Mouse (Mus musculus) hindbrain, embryonic 13.5 days (tissue): Measurements from ENCODE around the gene Lman1l. TPM values are rescaled to one million over a fixed set of nuclear protein-coding genes. Genes with fewer than 3 reads are reported as not detected.

ENCODE experiments used
- ATAC-seq: fragments of 200-750 bp; cut with Nextera tagmentation; 2 replicates; pipeline ENCODE4 v1.8.0; 2017; ENCODE audit warnings: moderate TSS enrichment; ENCODE audit not compliant: low FRiP score
- H3K27ac ChIP-seq: fragments of 300-500 bp; sonication (generic); 2 replicates; pipeline ENCODE4 v1.5.1; 2015; ENCODE audit warnings: inconsistent platforms, mild to moderate bottlenecking, moderate library complexity
- H3K27me3 ChIP-seq: fragments of 300-500 bp; sonication (generic); 2 replicates; pipeline ENCODE4 v1.6.1; 2015; ENCODE audit warnings: mild to moderate bottlenecking, inconsistent platforms
- H3K36me3 ChIP-seq: fragments of 300-500 bp; sonication (generic); 2 replicates; pipeline ENCODE4 v1.6.1; 2015; ENCODE audit warnings: mild to moderate bottlenecking, inconsistent platforms
- H3K4me1 ChIP-seq: fragments of 300-500 bp; sonication (generic); replicated peaks from 2 replicates; pipeline ENCODE4 v1.6.1; 2015; ENCODE audit warnings: inconsistent platforms
- H3K4me2 ChIP-seq: fragments of 300-500 bp; sonication (generic); 2 replicates; pipeline ENCODE4 v1.6.1; 2015; ENCODE audit warnings: inconsistent platforms, mild to moderate bottlenecking, moderate library complexity
- H3K4me3 ChIP-seq: fragments of 300-500 bp; sonication (generic); 2 replicates; pipeline ENCODE4 v1.5.1; 2015; ENCODE audit warnings: mild to moderate bottlenecking, inconsistent platforms
- H3K9ac ChIP-seq: fragments of 300-500 bp; sonication (generic); 2 replicates; pipeline ENCODE4 v1.6.1; 2015; ENCODE audit warnings: mild to moderate bottlenecking, inconsistent platforms
- H3K9me3 ChIP-seq: fragments of 300-500 bp; sonication (generic); 2 replicates; pipeline ENCODE4 v1.6.1; 2016; ENCODE audit warnings: inconsistent platforms
- WGBS: fragments of 180-500 bp; shearing (Covaris S2); methylation state at CpG from one replicate; pipeline ENCODE4 v1.1.7; 2015; 5-methylcytosine and 5-hydroxymethylcytosine counted together
- polyA plus RNA-seq: library from polyadenylated mRNA; unstranded; fragments of >200 nt; fragmentation: Nextera tagmentation; extraction: Ambion mirVana; gene quantifications from 2 replicates; pipeline ENCODE4 v1.2.1, GENCODE M21; 2015

The Lman1l gene
- not detected in 2 replicates for polyA plus RNA-seq

DNA sequence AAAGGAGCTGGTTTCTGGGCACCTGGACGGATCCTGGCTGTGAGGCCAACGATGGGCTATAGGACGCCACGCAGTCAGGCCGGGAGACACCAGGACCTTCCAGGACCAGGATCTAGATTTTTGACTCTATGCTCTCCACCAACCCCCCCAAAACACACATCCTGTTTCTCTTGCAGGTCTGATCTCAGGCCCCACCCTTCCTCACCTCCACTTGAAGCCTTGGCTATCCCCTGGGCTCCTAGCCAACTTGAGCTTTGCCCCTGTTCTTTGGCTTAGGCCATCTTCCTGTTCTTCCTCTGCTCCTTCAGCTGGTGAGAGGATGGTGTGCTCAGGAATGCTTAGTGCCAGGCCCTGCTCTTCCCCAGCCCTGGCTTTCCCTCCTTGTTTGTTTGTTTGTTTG, at the start of gene Lman1l:
Gene Lman1l (minus strand): TSS at position 101 of the 400 bp plus-strand sequence.
- Histone ChIP-seq H3K4me1 (no peaks in the 10 kb centered on the region), H3K4me2 (no peak within 1 kb of the TSS), H3K4me3 (no peak within 1 kb of the TSS), H3K36me3 (peaks cover 17% of the 10 kb centered on the region), H3K9me3 (no peaks in the 10 kb centered on the region), H3K27ac (no peak within 1 kb of the TSS), H3K9ac (no peak within 1 kb of the TSS), H3K27me3 (no peaks in the 10 kb centered on the region)
- no peak for ATAC-seq
- 96% methylated on average over 5 of the region's 5 CpGs for WGBS

DNA sequence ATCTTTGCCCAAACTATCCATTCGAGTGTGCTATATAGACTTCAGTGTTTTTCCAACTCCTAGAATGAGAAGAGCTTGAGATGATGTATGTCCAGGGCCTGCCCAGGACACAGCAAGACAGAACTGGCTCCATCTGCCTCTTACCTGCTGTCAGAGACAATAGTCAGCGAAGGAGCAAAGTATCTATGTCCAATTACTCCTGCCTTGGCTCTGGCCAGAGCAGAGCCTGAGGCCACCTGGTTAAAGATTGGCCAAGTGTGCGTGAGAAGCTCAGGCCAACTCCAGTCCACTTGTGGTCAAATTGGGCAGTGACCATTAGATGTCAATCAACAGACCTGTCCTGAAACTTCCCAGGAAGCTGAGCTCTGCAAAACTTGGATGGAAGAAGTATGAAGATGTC, 49.0 kb upstream of the Lman1l start:
- Histone ChIP-seq H3K27ac (no peak overlapping the region), H3K9me3 (no peaks in the 10 kb centered on the region), H3K4me1 (no peaks in the 10 kb centered on the region), H3K4me3 (no peak overlapping the region), H3K9ac (no peak overlapping the region), H3K27me3 (no peaks in the 10 kb centered on the region), H3K4me2 (no peak overlapping the region), H3K36me3 (no peaks in the 10 kb centered on the region)
- ATAC-seq = no peak
- WGBS = 81% methylated on average over 3 of the region's 3 CpGs

DNA sequence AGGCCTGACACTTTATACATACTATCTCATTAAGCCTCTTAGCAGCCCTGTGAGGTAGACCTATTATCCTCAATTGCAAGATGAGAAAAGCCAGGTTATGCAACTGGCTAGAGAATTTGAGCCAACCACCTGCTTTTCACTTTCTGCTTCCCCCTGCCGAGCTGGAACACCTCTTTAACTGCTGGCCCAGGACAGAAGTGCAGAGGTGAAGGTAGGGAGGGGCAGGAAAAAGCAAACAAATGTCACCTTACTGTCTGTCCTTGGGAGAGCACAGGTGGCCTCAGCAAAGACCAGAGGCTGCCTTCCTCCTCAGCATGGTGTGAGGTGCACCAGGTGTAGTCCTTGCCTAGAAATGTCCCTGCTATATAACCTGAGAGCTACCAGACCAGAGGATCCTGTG, 47.7 kb upstream of the Lman1l start:
- no peaks in the 10 kb centered on the region for H3K36me3 ChIP-seq
- H3K27me3 ChIP-seq = no peaks in the 10 kb centered on the region
- H3K27ac ChIP-seq = no peak overlapping the region
- 72% methylated on average over 1 of the region's 1 CpGs for WGBS
- no peak for ATAC-seq
- H3K9ac ChIP-seq = no peak overlapping the region
- H3K9me3 ChIP-seq = no peaks in the 10 kb centered on the region
- H3K4me3 ChIP-seq = no peak overlapping the region
- no peak overlapping the region for H3K4me2 ChIP-seq
- H3K4me1 ChIP-seq = no peaks in the 10 kb centered on the region

DNA sequence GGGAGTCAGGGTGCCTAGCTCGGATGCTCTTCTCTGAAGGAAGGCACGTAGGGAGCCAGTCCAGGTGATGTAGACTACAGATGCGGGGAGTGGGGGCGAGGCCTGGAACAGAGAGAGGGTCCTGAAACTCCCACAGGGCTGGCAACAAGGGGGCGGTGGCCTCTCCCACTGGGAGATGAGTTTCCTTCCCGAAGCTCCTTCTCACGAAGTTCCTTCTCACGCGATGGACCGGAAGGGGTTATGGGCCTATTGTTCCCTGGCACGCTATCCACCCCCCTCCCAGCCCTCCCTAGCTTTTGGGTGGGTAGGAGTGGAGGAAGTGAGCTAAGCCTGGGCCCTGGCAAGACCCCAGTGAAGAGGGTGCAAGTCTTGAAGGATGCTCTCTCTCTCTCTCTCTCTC, 47.2 kb upstream of the Lman1l start:
- H3K4me3 ChIP-seq = no peak overlapping the region
- H3K36me3 ChIP-seq = no peaks in the 10 kb centered on the region
- no peak overlapping the region for H3K27ac ChIP-seq
- no peak for ATAC-seq
- no peaks in the 10 kb centered on the region for H3K9me3 ChIP-seq
- 62% methylated on average over 11 of the region's 11 CpGs for WGBS
- H3K9ac ChIP-seq = no peak overlapping the region
- H3K4me2 ChIP-seq = no peak overlapping the region
- no peaks in the 10 kb centered on the region for H3K4me1 ChIP-seq
- H3K27me3 ChIP-seq = no peaks in the 10 kb centered on the region

DNA sequence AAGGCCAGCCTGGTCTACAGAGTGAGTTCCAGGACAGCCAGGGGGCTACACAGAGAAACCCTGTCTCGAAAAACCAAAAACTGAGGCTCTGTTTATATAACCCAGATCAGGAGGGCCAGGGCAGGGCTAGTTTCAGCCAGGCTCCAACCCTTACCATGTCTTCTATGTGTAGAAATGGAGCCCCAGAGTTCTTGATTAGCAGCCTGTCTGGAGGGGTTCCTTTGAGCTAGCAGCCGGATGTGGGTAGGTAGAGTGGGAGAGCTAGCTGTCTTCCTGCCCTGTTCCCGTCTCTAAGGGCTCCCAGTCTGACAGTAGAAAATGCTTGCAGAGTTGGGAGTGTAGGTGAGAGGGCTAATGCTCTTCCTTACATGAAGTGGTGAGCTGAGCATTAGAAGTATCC, 46.6 kb upstream of the Lman1l start:
- H3K27me3 ChIP-seq = no peaks in the 10 kb centered on the region
- no peak overlapping the region for H3K27ac ChIP-seq
- H3K4me1 ChIP-seq = no peaks in the 10 kb centered on the region
- H3K9me3 ChIP-seq = no peaks in the 10 kb centered on the region
- no peak for ATAC-seq
- H3K4me2 ChIP-seq = no peak overlapping the region
- no peak overlapping the region for H3K9ac ChIP-seq
- WGBS = 77% methylated on average over 3 of the region's 3 CpGs
- no peak overlapping the region for H3K4me3 ChIP-seq
- H3K36me3 ChIP-seq = no peaks in the 10 kb centered on the region

DNA sequence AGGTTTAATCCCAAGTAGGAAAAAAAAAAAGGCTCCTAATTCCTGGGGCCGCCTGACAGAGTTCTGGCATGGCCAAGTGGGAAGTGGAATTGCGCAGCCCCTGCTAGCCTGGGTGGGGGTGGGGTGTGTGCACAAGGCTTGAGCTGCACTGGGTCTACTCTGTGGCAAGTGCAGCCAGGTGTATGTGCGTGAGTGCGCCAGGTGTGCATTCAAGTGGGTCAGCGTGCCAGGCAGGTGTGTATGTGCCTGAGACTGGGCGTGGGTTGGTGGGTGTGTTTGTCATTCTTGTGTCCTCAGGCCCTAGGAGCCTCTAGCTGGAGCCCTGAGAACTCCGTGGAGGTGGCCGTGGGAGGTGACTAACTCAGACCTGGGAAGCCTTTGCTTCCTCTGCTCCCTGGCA, 46.0 kb upstream of the Lman1l start:
- Histone ChIP-seq H3K4me1 (no peaks in the 10 kb centered on the region), H3K4me3 (no peak overlapping the region), H3K36me3 (no peaks in the 10 kb centered on the region), H3K9ac (no peak overlapping the region), H3K27ac (no peak overlapping the region), H3K4me2 (no peak overlapping the region), H3K27me3 (no peaks in the 10 kb centered on the region), H3K9me3 (no peaks in the 10 kb centered on the region)
- ATAC-seq = no peak
- 88% methylated on average over 8 of the region's 8 CpGs for WGBS

DNA sequence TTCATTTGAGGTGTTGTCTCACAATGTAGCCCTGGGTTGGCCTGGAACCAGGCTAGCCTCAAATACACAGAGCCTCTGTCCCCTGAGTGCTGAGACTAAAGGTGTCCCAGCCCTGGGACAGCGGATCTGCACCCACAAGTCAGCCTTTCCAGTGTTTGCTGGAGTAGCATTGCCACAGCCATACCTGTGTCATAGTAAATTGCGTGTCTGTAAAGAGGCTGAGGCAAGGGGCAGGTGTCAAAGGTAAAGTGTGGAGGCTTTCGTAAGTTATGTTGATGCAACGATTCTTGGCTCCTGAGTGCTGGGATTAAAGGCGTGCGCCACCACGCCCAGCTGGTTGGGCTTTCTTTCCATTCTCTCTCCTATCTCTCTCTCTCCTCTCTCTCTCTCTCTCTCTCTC, 44.0 kb upstream of the Lman1l start:
- no peak for ATAC-seq
- H3K4me2 ChIP-seq = no peak overlapping the region
- H3K4me3 ChIP-seq = no peak overlapping the region
- H3K9ac ChIP-seq = no peak overlapping the region
- H3K27me3 ChIP-seq = no peaks in the 10 kb centered on the region
- no peaks in the 10 kb centered on the region for H3K4me1 ChIP-seq
- H3K36me3 ChIP-seq = no peaks in the 10 kb centered on the region
- WGBS = 72% methylated on average over 7 of the region's 7 CpGs
- no peak overlapping the region for H3K27ac ChIP-seq
- no peaks in the 10 kb centered on the region for H3K9me3 ChIP-seq

DNA sequence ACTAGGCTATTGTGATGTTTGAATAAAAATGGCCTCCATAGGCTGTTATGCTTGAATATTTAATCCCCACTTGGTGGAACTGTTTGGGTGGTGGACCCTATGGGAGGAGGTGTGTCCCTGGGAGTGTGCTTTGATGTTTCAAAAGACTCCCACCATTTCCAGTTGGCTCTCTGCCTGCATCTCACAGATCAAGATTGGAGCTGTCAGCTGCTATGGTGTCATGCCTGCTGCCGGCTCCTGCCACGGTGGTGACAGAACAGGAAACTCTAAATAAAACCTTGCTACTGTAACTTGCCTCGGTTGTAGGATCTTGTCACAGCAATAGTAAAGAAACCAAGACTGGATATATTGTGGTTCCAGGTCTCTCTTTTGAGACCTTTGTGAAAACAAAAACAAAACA, 41.0 kb upstream of the Lman1l start:
- ATAC-seq = no peak
- H3K9me3 ChIP-seq = no peaks in the 10 kb centered on the region
- no peak overlapping the region for H3K4me2 ChIP-seq
- H3K4me3 ChIP-seq = no peak overlapping the region
- H3K27me3 ChIP-seq = no peaks in the 10 kb centered on the region
- WGBS = 81% methylated on average over 3 of the region's 3 CpGs
- H3K4me1 ChIP-seq = no peaks in the 10 kb centered on the region
- no peak overlapping the region for H3K9ac ChIP-seq
- H3K27ac ChIP-seq = no peak overlapping the region
- no peaks in the 10 kb centered on the region for H3K36me3 ChIP-seq

DNA sequence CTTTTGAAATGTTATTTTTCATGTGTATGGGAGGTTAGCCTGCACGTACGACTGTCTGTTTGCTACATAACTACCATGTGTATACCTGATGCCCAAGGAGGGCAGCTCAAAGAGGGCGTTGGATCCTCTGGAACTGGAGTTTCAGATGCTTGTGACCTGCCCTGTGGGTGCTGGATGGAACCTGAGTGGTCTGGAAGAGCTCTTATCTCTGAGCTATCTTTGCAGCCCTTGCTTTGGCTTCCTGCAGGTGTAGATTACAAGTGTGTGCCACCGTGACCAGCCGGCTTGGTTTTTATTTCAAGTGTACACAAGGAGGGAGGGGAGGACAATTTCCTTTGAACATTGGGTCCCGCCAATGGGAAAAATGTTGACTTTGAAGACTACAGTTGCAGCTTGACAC, 39.9 kb upstream of the Lman1l start:
- no peak overlapping the region for H3K9ac ChIP-seq
- H3K4me2 ChIP-seq = no peak overlapping the region
- H3K4me1 ChIP-seq = peaks cover 4% of the 10 kb centered on the region
- ATAC-seq = no peak
- no peaks in the 10 kb centered on the region for H3K36me3 ChIP-seq
- no peak overlapping the region for H3K27ac ChIP-seq
- H3K9me3 ChIP-seq = no peaks in the 10 kb centered on the region
- H3K27me3 ChIP-seq = no peaks in the 10 kb centered on the region
- WGBS = 83% methylated on average over 6 of the region's 6 CpGs
- H3K4me3 ChIP-seq = no peak overlapping the region

DNA sequence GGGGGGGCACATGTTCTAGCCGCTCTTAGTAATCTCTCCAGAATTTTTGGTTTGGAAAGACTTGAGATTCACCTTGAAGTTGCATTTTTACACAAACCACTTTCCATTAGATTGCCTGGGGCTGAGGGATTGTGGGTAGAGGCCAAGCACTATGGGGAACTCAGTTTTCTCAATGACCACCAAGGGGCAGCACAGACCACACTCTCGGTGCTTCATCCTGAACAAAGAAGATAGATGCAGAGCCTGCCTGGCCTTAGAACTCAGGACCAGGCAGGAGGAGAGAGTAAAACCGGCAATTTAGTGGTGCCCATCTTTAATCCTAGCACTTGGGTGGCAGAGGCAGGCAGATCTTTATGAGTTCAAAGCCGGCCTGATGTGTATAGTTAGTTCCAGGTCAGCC, 39.2 kb upstream of the Lman1l start:
- Histone ChIP-seq H3K9me3 (no peaks in the 10 kb centered on the region), H3K4me2 (no peak overlapping the region), H3K36me3 (no peaks in the 10 kb centered on the region), H3K4me1 (peaks cover 4% of the 10 kb centered on the region), H3K27me3 (peaks cover under 1% of the 10 kb centered on the region; the same call in 1 of the 2 replicates), H3K9ac (no peak overlapping the region), H3K27ac (no peak overlapping the region), H3K4me3 (no peak overlapping the region)
- no peak for ATAC-seq
- WGBS = 22% methylated on average over 4 of the region's 4 CpGs

DNA sequence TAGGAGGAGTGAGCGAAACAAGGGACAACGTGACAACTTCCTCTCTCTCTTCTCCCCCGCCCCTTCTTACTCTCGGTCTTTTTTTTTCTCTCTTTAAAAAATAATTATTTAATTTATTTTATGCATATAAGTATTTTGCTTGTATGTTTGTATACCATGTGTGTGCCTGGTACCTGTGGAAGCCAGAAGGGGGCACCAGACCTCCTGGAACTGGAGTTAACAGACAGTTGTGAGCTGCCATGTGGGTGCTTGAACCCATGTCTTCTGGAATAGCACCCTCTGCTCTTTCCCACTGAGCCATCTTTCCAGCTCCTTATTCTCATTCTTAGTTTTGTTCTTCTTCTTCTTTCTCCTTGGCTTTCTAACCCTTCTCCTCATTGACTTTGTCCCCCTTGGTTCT, 38.4 kb upstream of the Lman1l start:
- H3K9me3 ChIP-seq = no peaks in the 10 kb centered on the region
- peaks cover 5% of the 10 kb centered on the region for H3K4me1 ChIP-seq
- H3K27ac ChIP-seq = no peak overlapping the region
- no peak overlapping the region for H3K4me2 ChIP-seq
- H3K36me3 ChIP-seq = no peaks in the 10 kb centered on the region
- H3K9ac ChIP-seq = no peak overlapping the region
- H3K4me3 ChIP-seq = no peak overlapping the region
- peaks cover 9% of the 10 kb centered on the region; the same call in 1 of the 2 replicates for H3K27me3 ChIP-seq
- WGBS = 86% methylated on average over 4 of the region's 4 CpGs
- ATAC-seq = no peak

DNA sequence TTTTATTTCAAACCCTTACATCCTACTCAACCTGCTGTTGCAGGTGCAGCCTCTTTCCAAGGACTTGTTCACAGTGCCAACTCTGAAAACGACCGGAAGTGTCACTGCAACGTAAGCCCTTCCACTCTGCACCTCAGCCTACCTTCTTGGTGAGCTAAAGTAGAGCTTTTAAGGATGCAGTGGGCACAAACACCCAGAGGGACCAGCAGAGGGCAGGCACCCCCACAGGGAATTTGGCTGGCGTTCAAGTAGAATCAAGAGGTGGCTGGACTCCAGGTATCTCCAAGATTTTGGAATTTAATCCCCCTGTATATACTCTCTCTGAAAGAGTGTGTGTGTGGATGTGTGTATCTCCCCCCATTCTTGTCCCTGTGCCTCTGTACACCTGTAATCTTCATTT, 37.3 kb upstream of the Lman1l start:
- Histone ChIP-seq H3K4me3 (no peak overlapping the region), H3K27ac (no peak overlapping the region), H3K4me2 (no peak overlapping the region), H3K27me3 (peaks cover 17% of the 10 kb centered on the region; the same call in 1 of the 2 replicates), H3K4me1 (peaks cover 13% of the 10 kb centered on the region), H3K9ac (no peak overlapping the region), H3K36me3 (no peaks in the 10 kb centered on the region), H3K9me3 (no peaks in the 10 kb centered on the region)
- ATAC-seq = no peak
- WGBS = 63% methylated on average over 4 of the region's 4 CpGs

DNA sequence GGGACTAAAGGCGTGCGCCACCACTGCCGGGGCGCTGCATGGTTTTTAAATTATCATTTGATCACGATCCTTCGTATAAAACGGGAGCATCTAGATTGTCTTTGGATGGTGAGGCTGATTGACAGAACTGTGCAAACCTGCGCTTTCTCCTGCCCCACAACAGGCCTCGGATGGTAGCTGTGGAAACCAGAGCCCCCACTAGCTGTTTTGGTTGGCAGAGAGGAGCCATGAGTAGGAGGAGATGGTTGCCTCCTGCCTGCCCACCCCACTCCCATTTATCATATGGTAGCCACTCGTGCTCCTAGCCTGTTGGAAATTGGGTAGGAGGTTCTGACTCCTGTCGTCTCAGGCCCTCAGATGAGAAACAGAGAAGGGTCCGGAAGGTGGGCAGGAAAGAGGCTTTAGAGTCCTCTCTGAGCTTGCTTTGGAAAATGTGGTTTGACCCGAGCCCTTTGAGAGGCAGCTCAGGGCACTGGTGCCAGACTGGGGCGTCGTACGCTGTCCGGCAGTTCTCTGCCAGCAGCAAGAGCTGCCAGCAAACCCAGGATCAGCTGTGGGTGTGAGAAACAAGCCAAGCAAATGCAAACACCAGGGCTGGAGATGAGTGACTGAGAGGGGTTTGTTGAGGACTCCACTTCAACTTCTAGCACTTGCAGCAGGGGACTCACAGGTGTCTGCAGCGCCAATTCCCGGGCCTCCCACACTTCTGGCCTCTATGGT, 36.2 kb upstream of the Lman1l start:
- no peaks in the 10 kb centered on the region for H3K36me3 ChIP-seq
- no peak for ATAC-seq
- H3K9me3 ChIP-seq = no peaks in the 10 kb centered on the region
- H3K27me3 ChIP-seq = peaks cover 17% of the 10 kb centered on the region; the same call in 1 of the 2 replicates
- no peak overlapping the region for H3K4me2 ChIP-seq
- 87% methylated on average over 19 of the region's 19 CpGs for whole genome bisulfite sequencing
- no peak overlapping the region for H3K9ac ChIP-seq
- H3K27ac ChIP-seq = no peak overlapping the region
- H3K4me1 ChIP-seq = peaks cover 15% of the 10 kb centered on the region
- no peak overlapping the region for H3K4me3 ChIP-seq
